Mouse (Mus musculus): Measurements from ENCODE around the gene Pam.
"Not testable (repeated sequence)": the region's sequence is repeated elsewhere in the genome, so short reads cannot be mapped to it uniquely, and the experiment has no call there.

Gene Pam

DNA sequence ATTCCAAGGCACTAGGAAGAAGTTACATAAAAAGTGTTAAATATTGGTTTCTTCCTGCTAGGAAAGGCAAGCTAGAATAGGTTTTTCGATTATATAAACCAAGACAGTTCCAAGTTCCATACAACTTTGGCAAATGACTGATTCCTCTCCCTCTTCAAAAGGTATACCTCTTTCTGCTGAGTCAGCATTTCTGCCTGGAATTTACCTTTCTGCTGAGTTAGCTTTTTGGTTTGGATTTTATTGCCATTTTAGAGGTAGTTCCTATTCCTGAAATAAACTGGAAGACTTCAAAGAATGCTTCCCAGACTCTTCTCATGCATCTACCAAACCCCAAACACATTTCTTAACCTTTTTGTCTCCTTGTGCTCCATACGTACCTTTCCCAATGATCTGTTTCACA is 327.4 kb downstream of the Pam start:
- DNase-seq (ENCODE audit: low spot score): no peak

DNA sequence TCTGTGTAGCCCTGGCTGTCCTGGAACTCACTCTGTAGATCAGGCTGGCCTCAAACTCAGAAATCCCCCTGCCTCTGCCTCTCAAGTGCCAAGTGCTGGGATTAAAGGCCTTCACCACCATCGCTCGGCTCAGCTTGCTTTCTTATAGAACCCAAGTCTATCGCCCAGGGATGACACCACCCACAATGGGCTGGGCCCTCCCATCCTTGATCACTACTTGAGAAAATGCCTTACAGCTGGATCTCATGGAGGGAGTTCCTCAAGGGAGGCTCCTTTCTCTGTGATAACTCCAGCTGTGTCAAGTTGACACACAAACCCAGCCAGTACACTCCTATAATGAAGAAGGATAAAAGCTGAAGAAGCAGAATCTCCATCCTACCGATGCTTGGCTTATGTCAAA is 329.7 kb downstream of the Pam start:
- DNase-seq (ENCODE audit: low spot score): not testable (repeated sequence)

DNA sequence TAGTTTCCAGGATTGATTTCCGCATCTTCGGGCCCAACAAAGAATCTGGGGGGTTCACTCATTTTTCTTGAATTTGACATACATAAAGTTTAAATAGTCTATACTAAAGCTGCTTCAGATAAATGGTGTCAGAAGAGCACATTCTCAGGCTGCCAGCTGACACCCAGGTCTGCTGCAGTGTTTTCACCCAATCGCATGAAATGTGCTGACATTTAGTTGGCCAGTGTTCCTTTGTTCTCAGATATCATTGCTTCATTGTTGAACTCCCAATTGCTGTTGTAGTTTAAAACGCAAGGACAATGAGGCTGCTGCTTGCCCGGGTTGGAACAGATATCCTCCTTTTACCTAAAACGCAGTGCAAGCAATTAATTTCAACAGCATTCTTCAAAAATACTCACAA is 334.0 kb downstream of the Pam start:
- DNase-seq (ENCODE audit: low spot score): no peak

DNA sequence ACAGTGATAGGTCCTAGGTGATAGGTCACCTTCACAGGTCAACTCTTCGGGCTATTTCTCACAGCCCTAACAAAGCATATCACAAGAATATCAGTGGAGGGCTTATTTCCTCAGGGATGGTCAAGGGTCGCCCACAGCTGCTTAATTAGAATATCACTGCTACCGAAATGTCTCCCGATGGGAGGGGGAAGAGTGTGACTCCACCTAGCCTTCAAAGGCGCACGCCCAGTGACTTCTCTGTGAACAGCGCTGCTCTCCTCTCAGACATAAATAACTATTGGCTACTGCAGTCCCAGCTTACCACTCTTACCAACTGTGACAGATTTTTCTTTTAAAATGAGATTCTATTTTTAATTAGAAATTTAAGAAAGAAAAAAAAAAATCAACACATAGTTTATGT is 334.8 kb downstream of the Pam start:
- no peak for DNase-seq (ENCODE audit: low spot score)

DNA sequence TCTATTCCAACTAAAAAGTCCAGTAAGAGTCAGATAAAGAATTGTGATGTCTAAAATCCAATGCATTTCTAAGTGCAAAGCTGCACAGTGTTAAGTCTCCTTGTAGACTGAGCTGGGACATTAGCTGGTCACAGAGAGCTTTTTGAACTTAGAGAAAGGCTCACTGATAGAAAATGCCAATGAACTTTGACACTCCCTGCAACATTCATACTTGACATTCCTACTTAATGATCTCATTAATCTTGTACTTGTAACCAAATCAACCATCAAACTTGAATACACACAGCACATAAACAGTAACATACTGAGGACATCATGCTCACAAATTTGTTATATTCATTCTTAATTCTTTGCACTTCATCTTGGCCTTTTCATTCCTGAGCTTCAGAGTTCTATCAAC is 335.6 kb downstream of the Pam start:
- DNase-seq (ENCODE audit: low spot score): no peak

DNA sequence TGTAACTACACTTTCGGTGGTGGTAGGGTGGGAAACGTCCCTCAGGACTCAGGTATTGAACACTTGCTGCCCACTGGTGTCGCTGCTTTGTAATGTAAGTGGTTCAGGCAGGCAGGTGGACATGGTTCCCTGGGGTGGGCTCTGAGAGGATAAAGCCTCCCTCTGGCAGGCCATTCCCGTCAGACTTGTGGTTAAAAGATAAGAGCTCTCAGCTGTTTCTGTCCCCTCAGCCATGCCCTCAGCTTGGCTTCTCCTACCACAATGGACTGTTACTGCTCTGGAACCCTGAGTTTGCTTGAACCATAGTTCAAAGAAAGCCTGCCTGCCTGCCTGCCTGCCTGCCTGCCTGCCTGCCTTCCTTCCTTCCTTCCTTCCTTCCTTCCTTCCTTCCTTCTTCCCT is 341.1 kb downstream of the Pam start:
- no peak for DNase-seq (ENCODE audit: low spot score)

DNA sequence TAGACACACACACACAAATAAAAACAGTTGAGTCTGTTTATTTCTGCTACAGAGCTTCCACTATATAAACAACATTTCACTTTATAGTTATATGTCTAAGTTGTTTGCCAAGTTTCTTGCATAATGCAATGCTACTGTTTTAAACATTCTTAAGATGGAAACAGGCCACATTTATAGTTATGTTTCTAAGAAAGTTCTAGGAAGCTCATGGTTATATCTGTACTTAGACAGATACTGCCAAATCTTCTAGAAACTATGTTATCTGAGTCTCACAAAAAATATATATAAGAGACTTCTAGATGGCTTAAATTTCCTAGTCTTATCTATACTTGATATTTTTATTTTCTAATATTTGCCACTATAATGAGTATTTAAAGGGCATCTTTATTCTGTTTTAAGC is 342.2 kb downstream of the Pam start:
- no peak for DNase-seq (ENCODE audit: low spot score)

DNA sequence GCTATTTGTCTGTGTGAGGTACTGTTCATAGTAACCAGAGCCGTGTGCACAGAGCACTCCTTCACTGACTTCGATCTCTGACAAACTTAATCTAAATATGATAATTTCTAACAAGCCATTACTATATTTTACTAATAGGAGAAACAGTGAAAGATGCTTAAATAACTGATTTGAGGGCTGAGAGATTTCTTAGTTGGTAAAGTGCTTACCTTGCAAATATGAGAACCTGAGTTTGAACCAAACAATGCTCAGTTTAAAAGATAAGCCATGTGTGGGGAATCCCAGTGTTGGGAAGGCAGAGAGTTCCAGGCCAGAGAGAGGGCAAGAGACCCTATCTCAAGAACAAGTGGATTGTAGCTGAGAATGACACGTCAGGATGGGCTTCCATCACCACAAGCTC is 347.3 kb downstream of the Pam start:
- no peak for DNase-seq (ENCODE audit: low spot score)

DNA sequence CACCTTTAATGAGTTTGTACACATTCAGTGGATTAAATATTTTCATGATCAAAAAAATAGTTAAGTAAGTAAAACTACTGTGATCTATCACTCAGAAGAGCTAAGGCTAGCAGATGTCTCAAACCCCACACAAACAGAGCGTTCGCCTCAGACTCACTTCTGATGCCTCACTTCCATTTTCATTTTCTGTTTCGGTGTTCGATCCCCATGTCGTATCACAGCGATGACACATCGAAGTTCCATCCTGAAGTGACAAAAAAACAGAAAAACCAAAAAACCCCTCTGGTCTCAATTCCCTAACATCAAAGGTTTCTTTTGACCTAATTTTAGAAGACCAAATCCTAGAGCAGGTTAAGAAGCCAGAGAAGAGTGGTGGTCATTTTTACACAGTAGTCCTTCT is 349.2 kb downstream of the Pam start:
- no peak for DNase-seq (ENCODE audit: low spot score)

DNA sequence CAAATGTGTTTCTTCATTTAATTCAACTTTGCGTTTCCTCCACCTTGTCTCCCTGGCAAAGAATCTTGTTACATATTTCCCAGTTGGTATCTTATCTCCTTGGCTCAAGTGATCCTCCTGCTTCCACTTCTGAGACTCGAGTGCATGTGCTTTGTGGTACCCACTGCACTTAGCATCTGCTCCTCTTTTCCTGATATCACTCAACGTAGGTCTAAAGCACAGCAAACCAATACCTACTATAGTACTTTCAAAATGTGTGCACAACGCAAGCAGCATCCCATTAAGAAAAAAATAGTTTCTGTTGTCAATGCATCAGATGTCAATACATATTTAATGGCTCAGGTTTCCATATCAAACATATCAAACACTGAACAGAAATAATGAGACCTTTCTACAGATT is 349.7 kb downstream of the Pam start:
- no peak for DNase-seq (ENCODE audit: low spot score)
